Mouse (Mus musculus) embryo, embryonic 10 days (tissue): ENCODE results near the gene Gm14399.
"Not testable (repeated sequence)": the region's sequence is repeated elsewhere in the genome, so short reads cannot be mapped to it uniquely, and the experiment has no call there.

Source experiments
- DNase-seq: peaks from one replicate; pipeline ENCODE4 v3.0.0-alpha.2; 2015; ENCODE audit warnings: low spot score

The Gm14399 gene

GRCm38 (mm10) chr2:175141993-175142295, at the start of gene Gm14399:
TSS of gene Gm14399 (minus strand) at chr2:175142012.
- DNase-seq = not testable (repeated sequence)

GRCm38 (mm10) chr2:175179008-175179407, 37.2 kb upstream of the Gm14399 start:
- DNase-seq = not testable (repeated sequence)

GRCm38 (mm10) chr2:175176312-175176711, 34.5 kb upstream of the Gm14399 start:
- DNase-seq = no peak

- DNase-seq = not testable (repeated sequence)
Measured at GRCm38 (mm10) chr2:175175401-175176180, 33.8 kb upstream of the Gm14399 start, which contains the start of gene Gm14443. TSS of gene Gm14443 (minus strand) at chr2:175175871.

DNA sequence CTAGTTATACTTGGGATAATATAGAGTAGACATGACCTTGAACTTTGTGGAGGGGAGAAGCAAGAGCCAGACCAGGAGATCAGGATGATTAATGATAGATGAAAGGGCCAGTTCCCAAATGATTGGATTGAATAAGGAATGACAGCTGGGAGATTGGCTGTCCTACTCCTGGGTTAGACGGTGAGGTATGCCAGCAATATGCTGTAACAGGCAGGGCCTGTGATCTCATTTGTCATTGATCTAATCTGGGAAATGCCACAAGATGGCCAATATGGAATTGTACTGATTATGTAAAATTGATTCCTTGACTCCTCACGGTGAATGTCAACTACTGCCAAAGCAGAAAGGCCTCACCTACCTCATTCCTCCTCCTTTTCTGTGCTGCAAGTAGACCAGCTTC, 32.2 kb upstream of the Gm14399 start:
- not testable (repeated sequence) for DNase-seq

DNA sequence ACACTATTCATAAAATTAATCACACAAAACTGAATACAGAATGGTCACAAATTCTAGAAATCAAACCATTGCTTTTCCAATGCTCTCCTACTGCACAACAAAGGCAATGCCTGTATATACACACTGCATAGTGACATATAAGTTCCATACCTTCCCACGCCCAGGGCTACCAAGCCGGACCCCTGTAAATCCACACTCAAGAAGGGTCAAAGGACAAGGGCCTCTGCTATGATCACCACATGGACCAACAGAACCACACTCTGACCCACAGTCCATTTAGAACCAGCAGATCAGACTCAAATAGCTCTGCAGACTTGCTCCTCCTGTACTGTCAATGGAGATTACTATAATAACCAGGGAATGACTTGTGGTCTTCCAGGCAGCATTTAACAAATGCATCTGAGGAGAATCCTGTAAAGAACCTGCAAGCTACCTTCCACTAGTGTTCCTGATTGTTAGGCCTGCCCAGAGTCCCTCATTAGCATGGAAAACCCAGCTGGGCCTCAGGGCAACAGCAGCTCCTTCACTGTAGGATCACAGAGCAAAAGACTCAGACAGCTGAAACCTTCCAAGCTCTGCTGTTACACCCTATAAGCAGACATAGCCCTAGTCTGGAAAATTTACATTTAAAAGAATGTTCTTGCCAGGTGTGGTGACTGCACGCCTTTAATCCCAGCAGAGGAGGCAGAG, 31.2 kb upstream of the Gm14399 start:
- DNase-seq = not testable (repeated sequence)

DNA sequence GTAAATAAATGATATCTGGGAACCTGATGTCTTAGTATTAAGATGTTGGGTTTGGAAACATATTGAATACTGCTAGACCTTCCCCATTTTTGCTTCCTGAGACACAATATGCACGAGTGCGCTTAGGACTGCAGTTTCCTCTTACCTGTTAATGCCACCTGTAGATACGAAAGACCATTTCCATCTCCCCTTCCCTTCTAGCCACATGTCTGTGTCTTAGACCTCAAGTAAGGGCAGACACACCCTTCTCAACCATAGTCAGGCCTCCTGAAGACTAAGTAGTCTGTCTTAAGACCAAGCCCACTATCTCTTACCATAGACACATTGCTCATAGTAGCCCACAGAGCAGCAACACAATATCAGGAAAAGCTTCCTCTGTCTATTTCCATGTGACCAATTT, 30.3 kb upstream of the Gm14399 start:
- DNase-seq = no peak

DNA sequence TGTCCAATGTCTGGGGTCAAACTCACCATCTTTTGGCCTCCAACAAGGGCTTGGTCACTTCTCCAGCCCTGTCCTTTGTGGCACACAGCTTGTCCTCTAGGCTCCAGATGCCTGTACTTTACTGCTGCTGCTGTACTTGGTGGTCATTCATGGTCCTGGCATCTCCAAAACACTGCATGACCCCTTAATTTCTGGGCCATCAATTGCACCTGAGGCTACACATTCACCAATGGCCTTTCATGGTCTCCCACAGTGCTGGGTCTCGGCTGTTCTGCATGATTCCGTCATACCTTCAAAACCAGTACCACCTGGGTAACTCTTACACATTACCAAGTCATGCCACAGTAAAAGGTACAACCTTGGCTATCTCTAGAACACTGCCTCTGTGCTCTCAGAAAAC, 25.1 kb upstream of the Gm14399 start:
- not testable (repeated sequence) for DNase-seq

GRCm38 (mm10) chr2:175165110-175165509, 23.3 kb upstream of the Gm14399 start:
- DNase-seq = not testable (repeated sequence)

GRCm38 (mm10) chr2:175161438-175161837, 19.6 kb upstream of the Gm14399 start:
- not testable (repeated sequence) for DNase-seq

GRCm38 (mm10) chr2:175158642-175159041, 16.8 kb upstream of the Gm14399 start:
- no peak for DNase-seq

DNA sequence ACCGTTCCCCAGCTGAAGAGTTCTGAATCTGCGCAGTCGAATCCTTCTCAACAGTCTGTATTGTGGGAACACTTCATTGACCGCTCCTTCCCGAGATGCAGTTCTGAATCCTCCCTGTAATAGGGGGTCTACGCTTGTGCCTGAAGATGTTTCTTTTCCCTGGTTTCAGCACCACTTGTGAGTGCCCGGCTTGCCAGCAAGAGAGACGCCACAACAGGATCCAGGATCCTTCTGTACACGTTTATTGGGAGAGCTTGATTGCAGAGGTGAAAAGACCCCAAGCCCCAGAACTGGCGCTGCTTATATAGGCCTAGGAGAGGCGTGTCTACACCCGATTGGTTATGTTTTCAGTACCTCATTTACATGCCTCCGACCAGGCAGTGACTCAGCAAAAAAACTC, 14.9 kb upstream of the Gm14399 start:
- DNase-seq = no peak

DNA sequence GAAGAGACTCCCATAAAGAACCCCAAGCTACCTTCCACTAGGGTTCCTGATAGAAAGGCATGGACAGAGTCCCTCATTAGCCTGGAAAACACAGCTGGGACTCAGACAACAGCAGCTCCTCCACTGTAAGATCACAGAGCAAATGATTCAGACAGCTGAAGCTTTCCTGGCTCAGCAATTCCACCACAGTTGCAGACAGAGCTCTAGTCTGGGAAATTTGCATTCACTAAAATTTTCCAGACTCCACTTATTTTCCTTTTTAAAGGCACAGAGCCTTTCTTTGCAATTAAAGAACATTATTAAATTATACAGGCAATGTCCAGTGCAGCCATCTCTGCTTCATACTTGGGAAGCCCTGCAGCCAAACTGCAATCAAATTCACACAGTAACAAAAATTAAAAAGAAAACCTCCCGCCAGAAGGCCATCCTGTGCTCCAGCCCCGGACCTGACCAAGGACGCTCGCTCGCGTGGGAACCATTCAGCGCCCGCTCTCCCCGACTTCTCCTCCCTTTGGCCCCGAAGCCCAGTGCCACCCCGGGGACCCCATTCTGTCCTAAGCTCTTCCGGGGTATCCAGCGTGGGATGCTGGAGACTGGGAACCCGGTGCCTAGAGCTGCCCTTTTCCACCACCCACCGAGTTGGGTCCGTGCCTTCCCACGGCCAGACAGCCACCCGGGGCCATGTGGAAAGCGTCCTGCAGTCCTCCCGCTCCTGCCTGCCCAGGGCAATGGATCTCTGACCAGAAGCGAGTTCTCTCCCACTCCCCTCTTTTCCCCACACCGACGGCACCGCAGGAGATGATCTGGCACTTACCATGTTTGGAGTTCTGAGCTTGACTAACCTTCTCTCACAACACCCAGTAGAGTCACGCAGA, 457 bp downstream of the Gm14399 start:
- DNase-seq = peak; percentile 3

- DNase-seq = not testable (repeated sequence)
Measured at GRCm38 (mm10) chr2:175140624-175141023, 1.2 kb downstream of the Gm14399 start.
